Mouse (Mus musculus) right cerebral cortex, postnatal 25 days (tissue): ENCODE results near the gene Aldh4a1.

Experiments used
- DNase-seq: peaks from one replicate; pipeline ENCODE4 v3.0.0; 2022

Gene Aldh4a1

DNA sequence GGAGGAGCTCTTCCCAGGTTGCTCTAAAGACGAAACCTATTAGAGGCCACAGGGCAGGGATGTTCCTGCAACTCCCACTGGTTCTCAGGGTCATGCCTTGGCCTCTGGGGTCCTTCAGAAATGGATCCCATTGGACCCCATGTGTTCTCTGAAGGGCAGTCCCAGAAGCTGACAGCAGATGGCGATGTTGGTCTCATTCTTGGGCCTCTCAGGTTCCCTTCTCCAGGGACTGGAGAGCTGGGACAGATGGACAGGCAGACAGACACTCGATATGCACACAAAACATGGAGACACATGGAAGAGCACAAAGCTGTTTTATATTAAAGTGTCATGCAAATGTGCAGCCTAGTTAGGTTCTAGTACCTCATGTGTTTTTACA lies 62.0 kb downstream of the Aldh4a1 start:
- DNase-seq = peak; percentile 33

DNA sequence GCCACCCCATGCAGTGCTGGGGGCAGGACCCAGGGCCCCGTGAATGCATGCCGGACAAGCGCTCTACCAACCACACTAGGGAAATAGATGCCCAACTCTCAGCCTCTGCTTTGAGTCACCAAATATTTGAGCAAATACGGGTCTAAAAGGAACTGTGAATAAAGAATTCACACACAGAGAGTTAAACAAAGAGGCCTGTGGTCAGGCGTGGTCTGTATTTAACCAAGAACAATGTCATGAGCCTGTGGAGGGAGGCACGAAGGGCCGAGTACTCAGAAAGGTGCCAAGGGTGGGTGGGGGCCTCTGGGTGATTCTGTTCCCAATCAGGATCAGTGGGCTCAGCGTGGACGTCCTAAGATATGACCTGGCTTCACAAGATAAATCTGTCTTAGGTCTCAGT lies 65.4 kb downstream of the Aldh4a1 start:
- no peak for DNase-seq

DNA sequence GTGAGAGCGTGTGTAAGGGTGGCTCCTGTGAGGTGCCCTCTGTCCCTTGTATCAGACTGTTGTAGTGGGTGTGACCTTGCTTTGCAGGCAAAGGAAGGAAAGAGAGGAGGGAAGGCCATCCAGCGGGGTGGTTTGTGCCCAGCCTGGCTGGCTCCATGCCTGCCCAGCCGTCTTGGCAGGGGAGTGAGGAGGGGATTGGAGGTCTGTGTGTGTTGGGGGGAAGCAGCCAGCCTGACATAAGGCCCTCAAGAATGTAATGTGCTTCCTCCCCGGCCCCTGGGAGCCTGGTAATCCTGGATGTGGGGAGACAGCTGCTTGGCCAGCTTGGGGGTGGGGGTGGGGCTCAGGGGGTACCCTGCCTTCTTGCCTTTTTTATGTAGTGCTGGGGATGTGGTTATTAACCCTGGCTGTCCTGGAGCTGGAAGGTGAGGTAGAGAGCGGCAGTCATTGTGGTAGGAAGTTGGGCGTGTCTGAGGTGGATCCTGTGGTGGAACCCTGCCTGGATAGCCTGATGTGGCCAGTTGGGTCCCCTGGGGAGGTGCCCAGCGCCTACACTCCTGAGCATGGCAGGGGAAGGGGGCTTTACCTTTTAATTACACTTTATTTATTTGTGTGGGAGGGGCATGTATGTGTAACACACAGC lies 67.1 kb downstream of the Aldh4a1 start:
- DNase-seq = no peak

DNA sequence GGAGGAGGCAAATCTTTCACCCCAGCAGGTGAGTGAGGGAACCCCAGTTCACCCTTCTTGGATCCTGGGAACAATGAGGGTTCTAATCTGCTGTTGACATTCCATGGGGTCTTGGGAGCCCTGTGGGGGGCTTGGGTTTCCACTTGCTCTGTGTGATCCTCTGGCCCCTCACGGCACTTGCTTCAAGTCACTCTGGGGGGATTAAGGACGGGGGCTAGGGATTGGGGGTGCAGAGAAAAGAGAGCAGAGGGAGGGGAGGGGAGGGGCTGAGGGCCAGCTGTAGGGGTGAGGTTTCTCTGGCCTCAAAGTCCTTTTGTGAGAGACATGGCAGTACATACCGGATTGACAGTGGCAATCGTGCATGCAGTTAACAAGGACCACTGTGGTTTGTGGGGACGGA lies 70.6 kb downstream of the Aldh4a1 start:
- no peak for DNase-seq

DNA sequence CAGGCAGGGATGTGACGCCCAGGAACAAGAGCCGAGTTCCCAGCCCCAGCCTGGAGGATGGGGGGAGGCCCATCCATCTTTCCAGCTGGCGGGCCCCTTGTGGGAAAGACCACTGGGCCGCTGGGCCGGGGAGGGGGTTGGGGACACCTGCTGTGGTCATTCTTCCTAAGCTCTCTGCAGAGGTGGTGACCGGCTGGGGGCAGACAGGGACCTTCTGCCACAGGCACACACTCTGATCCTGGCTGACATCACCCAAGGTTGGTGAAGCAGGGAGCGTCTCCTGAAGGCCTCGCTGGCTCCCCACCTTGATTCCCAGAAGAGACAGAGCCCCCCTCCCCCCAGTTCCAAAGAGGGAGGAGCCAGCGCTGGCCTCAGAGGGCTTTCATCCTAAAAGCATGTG lies 75.1 kb downstream of the Aldh4a1 start:
- no peak for DNase-seq

DNA sequence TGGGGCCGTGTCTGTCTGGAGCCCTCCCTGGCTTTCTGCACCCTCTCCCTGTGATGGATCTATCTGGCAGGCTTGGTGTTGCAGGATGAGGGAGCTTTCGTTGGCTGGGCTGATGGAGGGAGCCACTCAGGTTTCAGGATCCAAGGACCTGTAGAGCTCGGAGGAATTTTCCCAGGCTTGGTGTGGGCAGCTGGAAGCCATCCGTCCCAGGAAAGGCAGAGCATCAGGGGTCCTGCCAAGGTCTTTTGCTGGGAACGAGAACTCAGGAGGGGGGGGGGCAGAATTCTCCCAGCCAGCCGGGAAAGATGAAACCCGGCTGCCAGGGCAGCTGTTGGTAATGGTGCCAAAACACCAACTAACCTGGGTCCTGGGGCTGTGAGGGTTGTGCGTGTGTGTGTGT lies 75.9 kb downstream of the Aldh4a1 start:
- DNase-seq = no peak
